Mouse (Mus musculus) kidney, adult 8-10 months (tissue): ENCODE results near the gene Upk2.
"Not testable (repeated sequence)": the region's sequence is repeated elsewhere in the genome, so short reads cannot be mapped to it uniquely, and the experiment has no call there.

Source experiments
- DNase-seq, 2 experiments: peaks; one replicate each; pipeline ENCODE4 v3.0.0; 2022

Gene Upk2

GRCm38 (mm10) chr9:44461950-44462349 is 7.2 kb upstream of the Upk2 start:
- no peak for DNase-seq

GRCm38 (mm10) chr9:44457035-44457742 is 2.4 kb upstream of the Upk2 start:
- DNase-seq: no peak

- DNase-seq: peak; percentile 63 to 83
Observed at GRCm38 (mm10) chr9:44454132-44454890, 465 bp downstream of the Upk2 start.

- DNase-seq: peak in 1 of 2 experiments; percentile 38
Observed at GRCm38 (mm10) chr9:44450387-44450786, 4.4 kb downstream of the Upk2 start.

GRCm38 (mm10) chr9:44444402-44445025 is 10.3 kb downstream of the Upk2 start:
- DNase-seq: not testable (repeated sequence)

- no peak for DNase-seq
Observed at GRCm38 (mm10) chr9:44440961-44441360, 13.8 kb downstream of the Upk2 start, which contains the start of gene Foxr1. TSS of gene Foxr1 (minus strand) at chr9:44441136.

- DNase-seq: no peak
Observed at GRCm38 (mm10) chr9:44435747-44436146, 19.0 kb downstream of the Upk2 start.

GRCm38 (mm10) chr9:44432577-44433185 is 22.1 kb downstream of the Upk2 start:
- no peak for DNase-seq

- no peak for DNase-seq
Observed at GRCm38 (mm10) chr9:44423576-44423975, 31.2 kb downstream of the Upk2 start.

GRCm38 (mm10) chr9:44420280-44420898 is 34.4 kb downstream of the Upk2 start:
- no peak for DNase-seq

- not testable (repeated sequence) for DNase-seq
Observed at GRCm38 (mm10) chr9:44419730-44420129, 35.0 kb downstream of the Upk2 start.

GRCm38 (mm10) chr9:44418519-44419385 is 36.0 kb downstream of the Upk2 start, which contains the start of gene Ccdc84:
TSS of gene Ccdc84 (minus strand) at chr9:44418569.
- no peak for DNase-seq

- DNase-seq: peak; percentile 91 to 95
Observed at GRCm38 (mm10) chr9:44417892-44418363, 36.8 kb downstream of the Upk2 start.

GRCm38 (mm10) chr9:44417156-44417891 is 37.5 kb downstream of the Upk2 start:
- no peak for DNase-seq

- DNase-seq: no peak
Observed at GRCm38 (mm10) chr9:44412781-44413180, 42.0 kb downstream of the Upk2 start.

GRCm38 (mm10) chr9:44412306-44412705 is 42.5 kb downstream of the Upk2 start:
- DNase-seq: no peak

- no peak for DNase-seq
Observed at GRCm38 (mm10) chr9:44411601-44412130, 43.1 kb downstream of the Upk2 start.

- DNase-seq: no peak
Observed at GRCm38 (mm10) chr9:44410647-44411336, 44.0 kb downstream of the Upk2 start.

- not testable (repeated sequence) for DNase-seq
Observed at GRCm38 (mm10) chr9:44408693-44409092, 46.1 kb downstream of the Upk2 start.

- no peak for DNase-seq
Observed at GRCm38 (mm10) chr9:44407752-44408097, 47.1 kb downstream of the Upk2 start.
